Mouse (Mus musculus): Measurements from ENCODE around the gene Nfix. TPM values are rescaled to one million over a fixed set of nuclear protein-coding genes. Genes with fewer than 3 reads are reported as not detected.
"Not testable (repeated sequence)": the region's sequence is repeated elsewhere in the genome, so short reads cannot be mapped to it uniquely, and the experiment has no call there.

Nfix gene
- total and polyA plus RNA-seq, 2 experiments from 2014 or later: 53.7 to 62.5 TPM

DNA sequence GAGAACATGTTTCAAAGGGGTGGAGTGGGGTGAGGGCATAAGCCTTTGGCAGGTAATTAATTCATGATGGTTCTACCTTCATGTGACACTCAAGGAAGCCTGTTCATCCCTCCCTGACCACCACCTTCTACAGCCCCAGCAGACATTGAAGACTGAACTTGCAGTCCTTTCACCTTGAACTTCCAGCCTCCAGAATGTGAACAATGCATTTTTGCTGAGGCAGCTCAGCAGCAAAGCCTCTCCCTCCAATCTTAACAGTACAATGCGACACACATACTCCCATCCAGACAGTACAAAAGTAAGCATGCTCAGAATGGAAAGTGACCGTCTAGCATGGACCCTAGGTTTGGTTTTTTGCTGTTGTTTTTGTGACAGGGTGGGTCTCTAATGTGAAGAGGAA lies 118.7 kb downstream of the Nfix start:
- no peaks in the 10 kb centered on the region for H3K27me3 ChIP-seq (ENCODE audit: insufficient read depth, low read length)
- H3K9me3 ChIP-seq (ENCODE audit: low read length): no peaks in the 10 kb centered on the region
- H3K4me3 ChIP-seq (ENCODE audit: low read depth, low read length): no peak overlapping the region
- H3K36me3 ChIP-seq (ENCODE audit: insufficient read depth, low read length): peaks cover 2% of the 10 kb centered on the region; the same call in 1 of the 2 replicates
- WGBS: 69% methylated on average over 2 of the region's 2 CpGs
- H3K4me2 ChIP-seq (ENCODE audit: low read depth, low read length, poor library complexity, severe bottlenecking): no peak overlapping the region
- no peak for TF ChIP-seq CTCF (IDR thresholded peaks at IDR 0.05)
- H3K9ac ChIP-seq (replicated peaks; ENCODE audit: low read length, poor library complexity, severe bottlenecking): no peak overlapping the region
- DNase-seq (ENCODE audit: low spot score) (no peak), ATAC-seq (ENCODE audit: low FRiP score) (no peak)
- peaks cover 8% of the 10 kb centered on the region for H3K4me1 ChIP-seq (ENCODE audit: insufficient read depth, low read length)
- H3K27ac ChIP-seq (ENCODE audit: low read depth, low read length): no peak overlapping the region

DNA sequence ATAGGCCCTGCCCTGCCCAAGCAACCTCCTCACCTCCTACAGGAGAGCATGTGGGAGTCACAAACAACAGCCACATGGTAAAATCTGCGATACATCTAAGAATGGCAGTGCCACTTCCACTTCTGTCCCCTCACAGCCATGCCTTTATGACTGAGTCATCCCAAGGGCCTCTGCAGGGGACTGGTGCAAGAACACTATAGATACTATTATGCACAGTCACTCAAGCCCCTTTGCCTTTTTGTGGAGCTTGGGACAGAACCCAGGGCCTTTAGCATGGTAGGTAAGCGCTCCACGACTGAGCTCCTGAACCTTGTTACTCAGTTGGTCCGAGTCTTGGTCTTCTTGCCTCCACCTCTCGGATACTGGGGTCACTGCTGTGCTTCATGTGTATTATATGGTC lies 122.8 kb downstream of the Nfix start:
- no peaks in the 10 kb centered on the region for H3K27me3 ChIP-seq (ENCODE audit: insufficient read depth, low read length)
- no peak for TF ChIP-seq CTCF (IDR thresholded peaks at IDR 0.05)
- H3K27ac ChIP-seq (ENCODE audit: low read depth, low read length): no peak overlapping the region
- H3K36me3 ChIP-seq (ENCODE audit: insufficient read depth, low read length): peaks cover 26% of the 10 kb centered on the region
- 96% methylated on average over 5 of the region's 5 CpGs for WGBS
- H3K4me1 ChIP-seq (ENCODE audit: insufficient read depth, low read length): no peaks in the 10 kb centered on the region
- H3K4me2 ChIP-seq (ENCODE audit: low read depth, low read length, poor library complexity, severe bottlenecking): no peak overlapping the region
- ATAC-seq (ENCODE audit: low FRiP score): no peak
- H3K4me3 ChIP-seq (ENCODE audit: low read depth, low read length): no peak overlapping the region
- no peak for DNase-seq (ENCODE audit: low spot score)
- no peak overlapping the region for H3K9ac ChIP-seq (replicated peaks; ENCODE audit: low read length, poor library complexity, severe bottlenecking)
- no peaks in the 10 kb centered on the region for H3K9me3 ChIP-seq (ENCODE audit: low read length)

DNA sequence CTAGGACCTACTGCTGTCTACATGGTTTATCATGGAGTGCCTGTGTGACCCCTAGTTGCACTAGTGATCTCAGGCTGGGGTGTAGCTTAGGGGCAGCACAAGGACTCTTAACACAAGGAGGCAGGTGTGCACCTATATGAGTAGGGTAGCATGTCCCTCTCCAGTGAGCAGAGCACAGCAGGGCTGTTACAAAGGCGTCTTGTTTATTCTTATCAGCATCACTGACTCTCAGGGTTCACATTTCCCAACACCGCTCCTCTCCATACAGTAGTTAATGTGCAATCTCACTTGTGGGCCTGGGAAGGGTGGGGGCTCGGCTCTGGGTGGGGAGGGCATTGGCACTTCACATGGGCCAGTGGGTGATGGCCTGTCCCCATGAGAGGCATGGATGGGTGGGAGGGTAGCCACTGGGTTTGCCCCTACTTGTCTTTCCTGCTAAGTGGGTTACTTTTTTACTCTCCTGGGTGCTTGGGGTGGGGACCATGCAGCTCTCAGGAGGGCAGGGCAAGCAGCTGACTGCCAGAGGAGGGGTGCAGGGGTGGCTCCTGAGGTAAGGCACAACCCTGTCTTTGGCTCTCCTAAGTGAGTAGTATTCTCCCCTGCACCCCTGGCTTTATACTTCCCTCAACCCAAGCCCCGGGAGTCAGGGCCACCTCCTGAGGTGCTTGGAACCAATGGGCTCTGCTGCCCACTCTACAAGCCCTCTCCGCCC lies 129.7 kb downstream of the Nfix start:
- not testable (repeated sequence) for H3K27me3 ChIP-seq (ENCODE audit: insufficient read depth, low read length); H3K4me1 ChIP-seq (ENCODE audit: insufficient read depth, low read length); H3K9me3 ChIP-seq (ENCODE audit: low read length); DNase-seq (ENCODE audit: low spot score); ATAC-seq (ENCODE audit: low FRiP score); H3K9ac ChIP-seq (replicated peaks; ENCODE audit: low read length, poor library complexity, severe bottlenecking); H3K4me2 ChIP-seq (ENCODE audit: low read depth, low read length, poor library complexity, severe bottlenecking); H3K4me3 ChIP-seq (ENCODE audit: low read depth, low read length); H3K27ac ChIP-seq (ENCODE audit: low read depth, low read length)
- 91% methylated on average over 5 of the region's 5 CpGs for WGBS
- H3K36me3 ChIP-seq (ENCODE audit: insufficient read depth, low read length): peaks cover 28% of the 10 kb centered on the region

DNA sequence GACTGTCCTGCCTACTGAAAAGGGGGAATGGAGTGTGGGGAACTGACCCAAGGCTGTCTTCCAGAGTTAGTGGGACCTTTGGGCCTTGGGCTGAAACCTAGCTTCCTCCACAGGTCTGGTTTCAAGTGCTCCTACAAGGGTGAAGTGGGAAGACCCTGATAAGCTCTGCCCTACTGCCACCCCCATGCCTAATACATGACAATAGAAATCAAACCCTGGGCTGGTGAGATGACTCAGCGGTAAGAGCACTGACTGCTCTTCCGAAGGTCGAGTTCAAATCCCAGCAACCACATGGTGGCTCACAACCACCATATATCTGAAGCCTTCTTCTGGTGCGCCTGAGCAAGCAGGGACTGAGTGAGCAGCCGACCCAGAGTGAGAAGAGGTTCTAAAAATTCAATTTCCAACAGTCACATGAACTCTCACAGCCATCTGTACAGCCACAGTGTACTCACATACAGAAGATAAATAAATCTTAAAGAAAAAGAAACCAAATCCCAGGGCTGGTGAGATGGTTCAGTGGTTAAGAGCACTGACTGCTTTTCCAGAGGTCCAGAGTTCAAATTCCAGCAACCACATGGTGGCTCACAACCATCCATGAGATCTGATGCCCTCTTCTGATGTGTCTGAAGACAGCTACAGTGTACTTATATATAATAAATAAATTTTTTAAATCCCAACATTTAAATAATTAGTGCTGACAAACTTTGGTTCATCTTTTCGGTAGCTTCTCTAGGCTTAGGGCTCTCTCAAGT lies 131.2 kb downstream of the Nfix start:
- ATAC-seq (ENCODE audit: low FRiP score) (no peak), DNase-seq (ENCODE audit: low spot score) (no peak)
- WGBS: 85% methylated on average over 6 of the region's 6 CpGs
- Histone ChIP-seq H3K4me2 (ENCODE audit: low read depth, low read length, poor library complexity, severe bottlenecking) (no peak overlapping the region), H3K4me1 (ENCODE audit: insufficient read depth, low read length) (0 out of 2 replicates have a peak, but pooled peaks cover 4% of the 10 kb centered on the region), H3K4me3 (ENCODE audit: low read depth, low read length) (no peak overlapping the region), H3K27me3 (ENCODE audit: insufficient read depth, low read length) (no peaks in the 10 kb centered on the region), H3K27ac (ENCODE audit: low read depth, low read length) (no peak overlapping the region), H3K9me3 (ENCODE audit: low read length) (no peaks in the 10 kb centered on the region), H3K9ac (replicated peaks; ENCODE audit: low read length, poor library complexity, severe bottlenecking) (no peak overlapping the region), H3K36me3 (ENCODE audit: insufficient read depth, low read length) (peaks cover 17% of the 10 kb centered on the region)
- TF ChIP-seq CTCF (IDR thresholded peaks at IDR 0.05): no peak

DNA sequence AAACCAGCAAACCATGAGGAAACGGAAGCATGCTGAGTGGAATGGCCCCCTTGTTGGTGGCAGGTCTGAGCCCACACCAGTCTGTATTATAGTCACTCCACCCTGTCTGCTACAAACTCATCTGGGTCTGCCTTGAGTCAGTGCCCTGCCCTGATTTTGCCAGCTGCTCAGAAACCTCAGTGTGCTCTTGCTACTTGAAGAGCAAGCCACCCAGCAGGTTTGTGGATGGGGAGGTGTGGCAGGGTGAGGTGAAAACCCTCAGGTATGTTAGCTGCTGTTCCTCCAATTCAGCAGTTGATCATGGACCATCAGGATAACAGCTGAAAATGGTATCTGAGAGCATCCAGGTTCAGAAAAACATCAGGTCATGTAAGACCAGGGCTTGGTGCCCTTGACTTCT lies 132.1 kb downstream of the Nfix start:
- no peak overlapping the region for H3K4me3 ChIP-seq (ENCODE audit: low read depth, low read length)
- H3K27ac ChIP-seq (ENCODE audit: low read depth, low read length): no peak overlapping the region

DNA sequence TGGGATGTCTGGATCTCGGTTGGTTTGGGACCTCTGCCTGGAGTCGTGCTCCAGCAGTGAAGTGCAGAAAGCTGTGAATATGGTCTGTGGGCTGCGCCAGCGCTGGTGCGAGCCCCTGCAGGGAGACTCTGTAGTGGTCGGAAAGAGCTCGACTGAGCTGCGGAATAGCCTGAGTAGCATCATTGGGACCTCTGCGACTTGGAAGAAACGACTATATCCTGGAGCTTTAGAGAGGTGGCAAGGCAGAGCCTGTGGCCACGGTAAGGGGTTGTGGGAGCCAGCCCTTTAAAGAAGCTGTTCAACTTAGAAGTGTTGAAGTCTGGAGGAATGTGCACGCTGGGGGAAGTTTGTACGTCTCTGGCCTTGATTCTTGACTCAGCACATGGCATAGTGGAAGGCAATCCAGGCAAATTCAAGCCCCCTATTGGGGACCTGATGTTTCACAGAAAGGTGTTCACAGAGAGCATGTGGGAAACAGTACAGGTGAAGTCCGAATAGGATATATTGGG lies 134.7 kb downstream of the Nfix start:
- 0 out of 2 replicates have a peak, but pooled peaks have one; percentile 1 for ATAC-seq (ENCODE audit: low FRiP score)
- 2% methylated on average over 14 of the region's 14 CpGs for WGBS
- H3K4me1 ChIP-seq (ENCODE audit: insufficient read depth, low read length): peaks cover 4% of the 10 kb centered on the region; the same call in 1 of the 2 replicates
- peak overlapping the region; percentile 70 for H3K9ac ChIP-seq (replicated peaks; ENCODE audit: low read length, poor library complexity, severe bottlenecking)
- TF ChIP-seq CTCF (IDR thresholded peaks at IDR 0.05): peak; percentile 44; the same call in 1 of the 2 replicates
- DNase-seq (ENCODE audit: low spot score): no peak
- no peaks in the 10 kb centered on the region for H3K9me3 ChIP-seq (ENCODE audit: low read length)
- H3K27ac ChIP-seq (ENCODE audit: low read depth, low read length): peak overlapping the region; percentile 86
- H3K4me3 ChIP-seq (ENCODE audit: low read depth, low read length): peak overlapping the region; percentile 58
- H3K36me3 ChIP-seq (ENCODE audit: insufficient read depth, low read length): peaks cover 8% of the 10 kb centered on the region; the same call in 1 of the 2 replicates
- H3K27me3 ChIP-seq (ENCODE audit: insufficient read depth, low read length): no peaks in the 10 kb centered on the region
- H3K4me2 ChIP-seq (ENCODE audit: low read depth, low read length, poor library complexity, severe bottlenecking): peak overlapping the region; percentile 73

More for the DNA sequence above, 132.1 kb downstream of the Nfix start:
- DNase-seq (ENCODE audit: low spot score) (no peak), ATAC-seq (ENCODE audit: low FRiP score) (no peak)
- TF ChIP-seq CTCF (IDR thresholded peaks at IDR 0.05): no peak
- no peaks in the 10 kb centered on the region for H3K9me3 ChIP-seq (ENCODE audit: low read length)
- H3K27me3 ChIP-seq (ENCODE audit: insufficient read depth, low read length): no peaks in the 10 kb centered on the region
- peaks cover 10% of the 10 kb centered on the region for H3K36me3 ChIP-seq (ENCODE audit: insufficient read depth, low read length)
- 0 out of 2 replicates have a peak, but pooled peaks cover 4% of the 10 kb centered on the region for H3K4me1 ChIP-seq (ENCODE audit: insufficient read depth, low read length)
- no peak overlapping the region for H3K9ac ChIP-seq (replicated peaks; ENCODE audit: low read length, poor library complexity, severe bottlenecking)
- 84% methylated on average over 1 of the region's 1 CpGs for WGBS
- H3K4me2 ChIP-seq (ENCODE audit: low read depth, low read length, poor library complexity, severe bottlenecking): no peak overlapping the region
